Mouse (Mus musculus): ENCODE data around the gene Wnt7a. TPM values are rescaled to one million over a fixed set of nuclear protein-coding genes. Genes with fewer than 3 reads are reported as not detected.

The Wnt7a gene
- not detected in 2 replicates for polyA plus RNA-seq (2014; fragmentation: Nextera tagmentation; extraction: Ambion mirVana)

- H3K4me2 ChIP-seq (ENCODE audit: low read length): peak within 1 kb of the TSS; percentile 85
Measured at GRCm38 (mm10) chr6:91410961-91411368, at the start of gene Wnt7a. Gene Wnt7a (minus strand): TSS chr6:91411363.

DNA sequence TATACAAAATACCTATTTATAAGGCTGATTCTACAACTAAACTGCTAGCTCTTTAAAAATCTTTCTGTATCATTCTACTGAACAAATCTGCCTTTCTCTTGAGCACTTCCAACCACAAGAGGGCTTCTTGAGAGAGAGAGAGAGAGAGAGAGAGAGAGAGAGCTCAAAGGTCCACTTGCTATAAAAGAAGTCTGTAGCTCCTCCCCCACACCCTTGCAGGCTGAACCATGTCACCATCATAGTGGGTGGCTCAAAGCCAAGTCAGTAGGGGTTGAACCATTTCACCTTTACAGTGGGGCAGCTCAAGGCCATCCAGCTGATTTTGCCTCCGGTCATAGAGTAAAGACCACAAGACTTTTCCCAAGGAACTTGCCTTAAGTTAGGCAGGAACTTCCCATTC is 48.3 kb upstream of the Wnt7a start:
- Histone ChIP-seq H3K4me2 (ENCODE audit: low read length) (no peak overlapping the region), H3K9ac (ENCODE audit: low read length) (no peak overlapping the region), H3K9me3 (ENCODE audit: control insufficient read depth, low read length) (no peaks in the 10 kb centered on the region), H3K27me3 (ENCODE audit: control insufficient read depth, insufficient read depth, low read length) (no peaks in the 10 kb centered on the region), H3K36me3 (ENCODE audit: control insufficient read depth, insufficient read depth, low read length) (peaks cover 16% of the 10 kb centered on the region), H3K4me1 (ENCODE audit: control insufficient read depth in 2 of 2, insufficient read depth in 2 of 2, low read length in 2 of 2) (peaks cover 0 to 2% of the 10 kb centered on the region in 2 experiments; a peak in 1 of 4 replicates), H3K27ac (replicated peaks in 1 of 2; ENCODE audit: control insufficient read depth in 1 of 2, insufficient read depth in 1 of 2, low read depth in 2 of 2, low read length in 2 of 2) (no peak overlapping the region), H3K4me3 (ENCODE audit: control insufficient read depth in 1 of 2, insufficient read depth in 1 of 2, low read depth in 1 of 2, low read length in 2 of 2) (no peak overlapping the region)
- no peak for ATAC-seq (ENCODE audit: insufficient number of reproducible peaks, insufficient read depth, low FRiP score, low read depth)
- 86% methylated on average over 1 of the region's 1 CpGs for WGBS

More at GRCm38 (mm10) chr6:91410961-91411368, at the start of gene Wnt7a:
- ATAC-seq (ENCODE audit: insufficient number of reproducible peaks, insufficient read depth, low FRiP score, low read depth): no peak
- Histone ChIP-seq H3K36me3 (ENCODE audit: control insufficient read depth, insufficient read depth, low read length) (no peaks in the 10 kb centered on the region), H3K27ac (replicated peaks in 1 of 2; ENCODE audit: control insufficient read depth in 1 of 2, insufficient read depth in 1 of 2, low read depth in 2 of 2, low read length in 2 of 2) (no peak within 1 kb of the TSS), H3K9ac (ENCODE audit: low read length) (no peak within 1 kb of the TSS), H3K4me1 (ENCODE audit: control insufficient read depth in 2 of 2, insufficient read depth in 2 of 2, low read length in 2 of 2) (peaks cover 3 to 6% of the 10 kb centered on the region in 2 experiments; a peak in 2 of 4 replicates), H3K9me3 (ENCODE audit: control insufficient read depth, low read length) (no peaks in the 10 kb centered on the region), H3K27me3 (ENCODE audit: control insufficient read depth, insufficient read depth, low read length) (peaks cover 94% of the 10 kb centered on the region), H3K4me3 (ENCODE audit: control insufficient read depth in 1 of 2, insufficient read depth in 1 of 2, low read depth in 1 of 2, low read length in 2 of 2) (peak within 1 kb of the TSS; percentile 39 to 50)
- WGBS: under 1% methylated on average over 50 of the region's 51 CpGs

DNA sequence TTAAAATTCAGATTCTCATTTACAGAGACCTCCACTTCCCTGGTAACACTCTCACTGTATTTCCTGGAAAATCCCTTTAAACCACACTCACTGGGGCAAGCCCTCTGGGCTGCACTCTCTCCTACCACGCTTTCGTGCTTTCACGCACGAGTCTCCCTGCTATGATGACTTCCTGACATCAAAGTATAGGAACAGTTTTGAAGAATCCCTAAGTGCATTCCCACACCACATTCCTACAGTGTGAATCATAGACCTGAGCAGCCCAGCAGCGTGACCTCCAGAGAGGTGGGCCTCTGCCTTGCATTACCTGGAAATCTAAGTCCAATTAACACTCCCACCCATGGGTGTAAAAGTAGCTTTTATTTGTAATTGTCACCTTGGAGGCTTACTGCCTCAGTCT is 43.4 kb upstream of the Wnt7a start:
- Histone ChIP-seq H3K27me3 (ENCODE audit: control insufficient read depth, insufficient read depth, low read length) (no peaks in the 10 kb centered on the region), H3K9me3 (ENCODE audit: control insufficient read depth, low read length) (no peaks in the 10 kb centered on the region), H3K27ac (replicated peaks in 1 of 2; ENCODE audit: control insufficient read depth in 1 of 2, insufficient read depth in 1 of 2, low read depth in 2 of 2, low read length in 2 of 2) (no peak overlapping the region), H3K4me1 (ENCODE audit: control insufficient read depth in 2 of 2, insufficient read depth in 2 of 2, low read length in 2 of 2) (peaks cover 0 to under 1% of the 10 kb centered on the region in 2 experiments; a peak in 1 of 4 replicates), H3K36me3 (ENCODE audit: control insufficient read depth, insufficient read depth, low read length) (no peaks in the 10 kb centered on the region), H3K4me2 (ENCODE audit: low read length) (no peak overlapping the region), H3K9ac (ENCODE audit: low read length) (no peak overlapping the region), H3K4me3 (ENCODE audit: control insufficient read depth in 1 of 2, insufficient read depth in 1 of 2, low read depth in 1 of 2, low read length in 2 of 2) (no peak overlapping the region)
- no peak for ATAC-seq (ENCODE audit: insufficient number of reproducible peaks, insufficient read depth, low FRiP score, low read depth)
- 11% methylated on average over 5 of the region's 5 CpGs for WGBS

GRCm38 (mm10) chr6:91452056-91452455 is 40.9 kb upstream of the Wnt7a start:
- ATAC-seq (ENCODE audit: insufficient number of reproducible peaks, insufficient read depth, low FRiP score, low read depth): no peak

GRCm38 (mm10) chr6:91449472-91450225 is 38.5 kb upstream of the Wnt7a start:
- no peak for ATAC-seq (ENCODE audit: insufficient number of reproducible peaks, insufficient read depth, low FRiP score, low read depth)
- no peak overlapping the region for H3K4me3 ChIP-seq (ENCODE audit: control insufficient read depth in 1 of 2, insufficient read depth in 1 of 2, low read depth in 1 of 2, low read length in 2 of 2)
- H3K27ac ChIP-seq (replicated peaks in 1 of 2; ENCODE audit: control insufficient read depth in 1 of 2, insufficient read depth in 1 of 2, low read depth in 2 of 2, low read length in 2 of 2): no peak overlapping the region
- H3K27me3 ChIP-seq (ENCODE audit: control insufficient read depth, insufficient read depth, low read length): 0 out of 2 replicates have a peak, but pooled peaks cover 3% of the 10 kb centered on the region
- H3K9ac ChIP-seq (ENCODE audit: low read length): no peak overlapping the region
- no peaks in the 10 kb centered on the region for H3K4me1 ChIP-seq (ENCODE audit: control insufficient read depth in 2 of 2, insufficient read depth in 2 of 2, low read length in 2 of 2)
- H3K36me3 ChIP-seq (ENCODE audit: control insufficient read depth, insufficient read depth, low read length): no peaks in the 10 kb centered on the region
- H3K9me3 ChIP-seq (ENCODE audit: control insufficient read depth, low read length): no peaks in the 10 kb centered on the region
- H3K4me2 ChIP-seq (ENCODE audit: low read length): no peak overlapping the region
- WGBS: 44% methylated on average over 3 of the region's 3 CpGs

More at GRCm38 (mm10) chr6:91452056-91452455, 40.9 kb upstream of the Wnt7a start:
- no peak overlapping the region for H3K27ac ChIP-seq (replicated peaks in 1 of 2; ENCODE audit: control insufficient read depth in 1 of 2, insufficient read depth in 1 of 2, low read depth in 2 of 2, low read length in 2 of 2)
- H3K4me3 ChIP-seq (ENCODE audit: control insufficient read depth in 1 of 2, insufficient read depth in 1 of 2, low read depth in 1 of 2, low read length in 2 of 2): no peak overlapping the region
- H3K9me3 ChIP-seq (ENCODE audit: control insufficient read depth, low read length): no peaks in the 10 kb centered on the region
- no peaks in the 10 kb centered on the region for H3K27me3 ChIP-seq (ENCODE audit: control insufficient read depth, insufficient read depth, low read length)
- no peak overlapping the region for H3K9ac ChIP-seq (ENCODE audit: low read length)
- H3K36me3 ChIP-seq (ENCODE audit: control insufficient read depth, insufficient read depth, low read length): no peaks in the 10 kb centered on the region
- 56% methylated on average over 1 of the region's 1 CpGs for WGBS
- no peak overlapping the region for H3K4me2 ChIP-seq (ENCODE audit: low read length)
- no peaks in the 10 kb centered on the region for H3K4me1 ChIP-seq (ENCODE audit: control insufficient read depth in 2 of 2, insufficient read depth in 2 of 2, low read length in 2 of 2)

DNA sequence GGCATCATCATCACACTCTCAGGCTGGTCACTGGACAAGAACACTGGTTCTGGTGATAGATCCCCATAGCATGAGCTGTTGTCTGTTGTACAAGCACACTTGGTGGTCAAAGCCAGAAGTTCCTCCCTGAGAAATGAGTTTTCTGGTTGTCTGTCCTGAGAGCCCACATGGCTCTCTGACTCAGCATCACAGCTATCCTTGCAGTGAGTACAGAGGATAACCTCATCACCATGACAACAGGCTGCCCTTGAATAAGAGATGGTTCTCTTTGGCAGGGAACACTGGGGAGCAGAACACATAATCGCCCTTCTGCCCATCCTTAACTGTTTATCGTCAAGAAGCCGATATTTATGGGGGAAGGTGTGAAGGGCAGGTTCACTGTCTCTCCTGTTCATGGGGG is 34.2 kb upstream of the Wnt7a start:
- no peaks in the 10 kb centered on the region for H3K36me3 ChIP-seq (ENCODE audit: control insufficient read depth, insufficient read depth, low read length)
- peaks cover 3 to 5% of the 10 kb centered on the region in 2 experiments; a peak in 1 of 4 replicates for H3K4me1 ChIP-seq (ENCODE audit: control insufficient read depth in 2 of 2, insufficient read depth in 2 of 2, low read length in 2 of 2)
- WGBS: 69% methylated on average over 3 of the region's 3 CpGs
- no peak overlapping the region for H3K27ac ChIP-seq (replicated peaks in 1 of 2; ENCODE audit: control insufficient read depth in 1 of 2, insufficient read depth in 1 of 2, low read depth in 2 of 2, low read length in 2 of 2)
- H3K4me3 ChIP-seq (ENCODE audit: control insufficient read depth in 1 of 2, insufficient read depth in 1 of 2, low read depth in 1 of 2, low read length in 2 of 2): no peak overlapping the region
- ATAC-seq (ENCODE audit: insufficient number of reproducible peaks, insufficient read depth, low FRiP score, low read depth): no peak
- H3K9me3 ChIP-seq (ENCODE audit: control insufficient read depth, low read length): no peaks in the 10 kb centered on the region
- no peak overlapping the region for H3K9ac ChIP-seq (ENCODE audit: low read length)
- H3K4me2 ChIP-seq (ENCODE audit: low read length): no peak overlapping the region
- 0 out of 2 replicates have a peak, but pooled peaks cover 3% of the 10 kb centered on the region for H3K27me3 ChIP-seq (ENCODE audit: control insufficient read depth, insufficient read depth, low read length)

- 2% methylated on average over 19 of the region's 19 CpGs for WGBS
- Histone ChIP-seq H3K9ac (ENCODE audit: low read length) (peak overlapping the region; percentile 75), H3K9me3 (ENCODE audit: control insufficient read depth, low read length) (no peaks in the 10 kb centered on the region), H3K4me2 (ENCODE audit: low read length) (peak overlapping the region; percentile 92), H3K4me1 (ENCODE audit: control insufficient read depth in 2 of 2, insufficient read depth in 2 of 2, low read length in 2 of 2) (peaks cover 3 to 5% of the 10 kb centered on the region in 2 experiments; a peak in 1 of 4 replicates), H3K27me3 (ENCODE audit: control insufficient read depth, insufficient read depth, low read length) (peaks cover 15% of the 10 kb centered on the region), H3K36me3 (ENCODE audit: control insufficient read depth, insufficient read depth, low read length) (no peaks in the 10 kb centered on the region), H3K4me3 (ENCODE audit: control insufficient read depth in 1 of 2, insufficient read depth in 1 of 2, low read depth in 1 of 2, low read length in 2 of 2) (peak overlapping the region; percentile 70 to 75), H3K27ac (replicated peaks in 1 of 2; ENCODE audit: control insufficient read depth in 1 of 2, insufficient read depth in 1 of 2, low read depth in 2 of 2, low read length in 2 of 2) (peak overlapping the region; percentile 62 to 70)
- ATAC-seq (ENCODE audit: insufficient number of reproducible peaks, insufficient read depth, low FRiP score, low read depth): no peak
Measured at GRCm38 (mm10) chr6:91441145-91441662, 30.0 kb upstream of the Wnt7a start.
